Mouse (Mus musculus) MEL (cell line): ENCODE measurements around the gene Gtf3c4. TPM values are rescaled to one million over a fixed set of nuclear protein-coding genes. Genes with fewer than 3 reads are reported as not detected.

ENCODE experiments used
- DNase-seq: peaks from one replicate; pipeline ENCODE4 v3.0.0; 2011; ENCODE audit warnings: low read depth, low spot score
- H3K27ac ChIP-seq: 2 replicates; pipeline ENCODE4 v1.5.1; 2012; ENCODE audit warnings: low read depth, mild to moderate bottlenecking, control low read depth, low read length, moderate library complexity; ENCODE audit not compliant: control insufficient read depth
- H3K27me3 ChIP-seq, 2 experiments: fragments of 150-350 bp in 1 of 2; sonication (generic) in 1 of 2; 2 replicates each; pipeline ENCODE4 v1.6.1; 2012; ENCODE audit warnings: low read length in 2 of 2, mild to moderate bottlenecking in 2 of 2, improper control_type of control experiment in 1 of 2, moderate library complexity in 1 of 2; ENCODE audit not compliant: insufficient read depth in 2 of 2, control insufficient read depth in 1 of 2
- H3K36me3 ChIP-seq, 2 experiments: 2 replicates each; pipeline ENCODE4 v1.6.1; 2012 to 2014; ENCODE audit warnings: low read length in 2 of 2, improper control_type of control experiment in 1 of 2, inconsistent platforms in 1 of 2, mild to moderate bottlenecking in 1 of 2; ENCODE audit not compliant: insufficient read depth in 2 of 2, control insufficient read depth in 1 of 2
- H3K4me1 ChIP-seq, 2 experiments: fragments of 150-350 bp in 1 of 2; sonication (generic) in 1 of 2; 2 replicates each; pipeline ENCODE4 v1.6.1; 2012; ENCODE audit warnings: low read length in 2 of 2, improper control_type of control experiment in 1 of 2, mild to moderate bottlenecking in 1 of 2; ENCODE audit not compliant: insufficient read depth in 2 of 2, control insufficient read depth in 1 of 2
- H3K4me3 ChIP-seq, 2 experiments: fragments of 150-350 bp in 1 of 2; sonication (generic) in 1 of 2; 2 replicates each; pipeline ENCODE4 v1.5.1; 2012; ENCODE audit warnings: low read depth in 2 of 2, low read length in 2 of 2, mild to moderate bottlenecking in 2 of 2, moderate library complexity in 2 of 2, control low read depth in 1 of 2, improper control_type of control experiment in 1 of 2; ENCODE audit not compliant: control insufficient read depth in 1 of 2, insufficient read depth in 1 of 2
- H3K79me2 ChIP-seq: 2 replicates; pipeline ENCODE4 v1.6.1; 2012; ENCODE audit warnings: mild to moderate bottlenecking, low read length, moderate library complexity; ENCODE audit not compliant: control insufficient read depth, poor library complexity, insufficient read depth
- H3K9ac ChIP-seq: 2 replicates; pipeline ENCODE4 v1.6.1; 2012; ENCODE audit warnings: low read depth, mild to moderate bottlenecking, control low read depth, low read length, moderate library complexity; ENCODE audit not compliant: control insufficient read depth, poor library complexity, severe bottlenecking
- H3K9me3 ChIP-seq: fragments of 150-350 bp; sonication (generic); replicated peaks from 2 replicates; pipeline ENCODE4 v1.6.1; 2012; ENCODE audit warnings: mild to moderate bottlenecking, low read length, improper control_type of control experiment, moderate library complexity; ENCODE audit not compliant: insufficient read depth
- CHD2 ChIP-seq: IDR thresholded peaks from 2 replicates; pipeline ENCODE4 v1.6.1; 2011; ENCODE audit warnings: low read length, improper control_type of control experiment
- CTCF ChIP-seq, 3 experiments: IDR thresholded peaks in 2 of 3; conservative IDR thresholded peaks in 1 of 3; 2 replicates each; pipeline ENCODE4 v1.5.1; 2011 to 2012; ENCODE audit warnings: low read length in 3 of 3, low read depth in 2 of 3, mild to moderate bottlenecking in 2 of 3, improper control_type of control experiment in 1 of 3, inconsistent platforms in 1 of 3, mixed read lengths in 1 of 3, moderate library complexity in 1 of 3; ENCODE audit not compliant: control insufficient read depth in 1 of 3, insufficient read depth in 1 of 3, poor library complexity in 1 of 3, severe bottlenecking in 1 of 3
- ELF1 ChIP-seq: IDR thresholded peaks from 2 replicates; pipeline ENCODE4 v1.6.1; 2014; ENCODE audit warnings: low read depth, mild to moderate bottlenecking, inconsistent platforms, low read length, improper control_type of control experiment, moderate library complexity
- GABPA ChIP-seq: IDR thresholded peaks from 2 replicates; pipeline ENCODE4 v1.6.1; 2012; ENCODE audit warnings: low read depth, mild to moderate bottlenecking, inconsistent platforms, low read length, improper control_type of control experiment, moderate library complexity
- HCFC1 ChIP-seq: IDR thresholded peaks from 2 replicates; pipeline ENCODE4 v1.6.1; 2012; ENCODE audit warnings: low read depth, mild to moderate bottlenecking, inconsistent platforms, low read length, improper control_type of control experiment, moderate library complexity
- JUND ChIP-seq: IDR thresholded peaks from 2 replicates; pipeline ENCODE4 v1.6.1; 2011; ENCODE audit warnings: low read depth, mild to moderate bottlenecking, improper control_type of control experiment, low read length
- MAFK ChIP-seq: IDR thresholded peaks from 2 replicates; pipeline ENCODE4 v1.6.1; 2011; ENCODE audit warnings: low read depth, mild to moderate bottlenecking, low read length, improper control_type of control experiment, borderline replicate concordance
- MAX ChIP-seq: IDR thresholded peaks from 2 replicates; pipeline ENCODE4 v1.6.1; 2011; ENCODE audit warnings: low read length, improper control_type of control experiment
- MAZ ChIP-seq: IDR thresholded peaks from 2 replicates; pipeline ENCODE4 v1.6.1; 2012; ENCODE audit warnings: low read depth, mild to moderate bottlenecking, inconsistent platforms, low read length, improper control_type of control experiment
- MYB ChIP-seq: IDR thresholded peaks from 2 replicates; pipeline ENCODE4 v1.6.1; 2011; ENCODE audit warnings: mild to moderate bottlenecking, low read depth, low read length, improper control_type of control experiment
- NELFE ChIP-seq: IDR thresholded peaks from 2 replicates; pipeline ENCODE4 v1.6.1; 2011; ENCODE audit warnings: low read depth, low read length, improper control_type of control experiment
- POLR2A ChIP-seq, 2 experiments: IDR thresholded peaks; 2 replicates each; pipeline ENCODE4 v1.6.1; 2011 to 2012; ENCODE audit warnings: low read length in 2 of 2, mild to moderate bottlenecking in 2 of 2, control low read depth in 1 of 2, improper control_type of control experiment in 1 of 2, low read depth in 1 of 2, moderate library complexity in 1 of 2; ENCODE audit not compliant: control insufficient read depth in 1 of 2, insufficient read depth in 1 of 2, poor library complexity in 1 of 2
- POLR2AphosphoS5 ChIP-seq: IDR thresholded peaks from 2 replicates; pipeline ENCODE4 v1.6.1; 2012; ENCODE audit warnings: low read depth, borderline replicate concordance, mild to moderate bottlenecking, inconsistent platforms, low read length, moderate library complexity, mixed read lengths
- RAD21 ChIP-seq: IDR thresholded peaks from 2 replicates; pipeline ENCODE4 v1.6.1; 2011; ENCODE audit warnings: mild to moderate bottlenecking, low read depth, low read length, improper control_type of control experiment
- RCOR1 ChIP-seq: IDR thresholded peaks from 2 replicates; pipeline ENCODE4 v1.6.1; 2012; ENCODE audit warnings: low read depth, mild to moderate bottlenecking, inconsistent platforms, low read length, improper control_type of control experiment
- TAL1 ChIP-seq: IDR thresholded peaks from 2 replicates; pipeline ENCODE4 v1.6.1; 2012; ENCODE audit warnings: mild to moderate bottlenecking, inconsistent platforms, low read length, moderate library complexity, mixed read lengths
- TBP ChIP-seq: IDR thresholded peaks from 2 replicates; pipeline ENCODE4 v1.8.0; 2011; ENCODE audit warnings: low read depth, low read length, improper control_type of control experiment
- UBTF ChIP-seq: IDR thresholded peaks from 2 replicates; pipeline ENCODE4 v1.6.1; 2012; ENCODE audit warnings: low read depth, mild to moderate bottlenecking, inconsistent platforms, low read length, improper control_type of control experiment, moderate library complexity, borderline replicate concordance; ENCODE audit not compliant: insufficient read depth
- ZKSCAN1 ChIP-seq: IDR thresholded peaks from 2 replicates; pipeline ENCODE4 v1.6.1; 2012; ENCODE audit warnings: low read depth, mild to moderate bottlenecking, inconsistent platforms, low read length, improper control_type of control experiment, moderate library complexity
- ZMIZ1 ChIP-seq: IDR thresholded peaks from 2 replicates; pipeline ENCODE4 v1.6.1; 2012; ENCODE audit warnings: low read depth, mild to moderate bottlenecking, inconsistent platforms, low read length, improper control_type of control experiment, moderate library complexity
- polyA plus RNA-seq, 2 experiments: library from polyadenylated mRNA; stranded (reverse) in 1 of 2; unstranded in 1 of 2; fragments of >175 nt in 1 of 2; fragments of >200 nt in 1 of 2; gene quantifications; 2 replicates each; pipeline versions ENCODE4 v1.2.1 to v1.2.4; 2012; ENCODE audit warnings: low replicate concordance in 2 of 2, low read depth in 1 of 2; ENCODE audit not compliant: insufficient read length in 2 of 2, insufficient read depth in 1 of 2, missing spikeins in 1 of 2
- total RNA-seq: library from RNA; depleted of rRNA; stranded (reverse); fragments of 300-350 nt; gene quantifications from 2 replicates; pipeline ENCODE4 v1.2.3, GENCODE M21; 2012

The Gtf3c4 gene
- total and polyA plus RNA-seq, 3 experiments = 28.3 to 37.4 TPM; not detected in 1

DNA sequence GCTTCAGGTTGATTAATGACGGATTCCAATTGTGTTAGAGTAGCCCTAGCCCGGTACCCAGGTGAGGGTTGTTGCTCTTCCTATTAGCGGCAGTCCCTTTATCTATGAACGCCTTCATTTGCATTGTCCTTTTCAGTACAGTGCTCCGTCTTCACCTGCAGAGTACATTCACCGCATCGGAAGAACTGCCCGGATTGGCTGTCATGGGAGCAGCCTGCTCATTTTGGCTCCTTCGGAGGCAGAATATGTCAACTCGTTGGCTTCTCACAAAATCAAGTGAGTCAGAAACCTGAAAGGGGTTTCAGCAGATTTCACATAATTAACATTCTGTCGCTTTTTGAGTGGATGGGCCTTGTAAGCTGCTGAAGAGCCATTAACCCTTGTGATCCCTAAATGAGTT lies 35.4 kb upstream of the Gtf3c4 start:
- Histone ChIP-seq H3K4me1 (no peaks in the 10 kb centered on the region), H3K9ac (no peak overlapping the region), H3K36me3 (peaks cover 0 to 6% of the 10 kb centered on the region in 2 experiments; a peak in 2 of 4 replicates), H3K9me3 (no peaks in the 10 kb centered on the region)
- DNase-seq = no peak
- TF ChIP-seq POLR2AphosphoS5 = no peak
- TF ChIP-seq POLR2A (IDR thresholded peaks at IDR 0.05; ENCODE audit: control insufficient read depth in 1 of 2, insufficient read depth in 1 of 2, low read depth in 1 of 2, low read length in 2 of 2, poor library complexity in 1 of 2) = no peak
- no peak for TF ChIP-seq NELFE
- TF ChIP-seq ZKSCAN1 = no peak
- TF ChIP-seq RAD21 = no peak
- TF ChIP-seq MYB = no peak
- no peak for TF ChIP-seq GABPA
- no peak for TF ChIP-seq MAFK
- no peak for TF ChIP-seq ZMIZ1
- no peak for TF ChIP-seq MAX
- no peak for TF ChIP-seq ELF1
- TF ChIP-seq CHD2 = no peak
- no peak for TF ChIP-seq JUND
- TF ChIP-seq, all 39 proteins: peak for 0
- Histone ChIP-seq H3K4me3 (no peak overlapping the region), H3K27ac (no peak overlapping the region), H3K79me2 (no peaks in the 10 kb centered on the region), H3K27me3 (no peaks in the 10 kb centered on the region)

DNA sequence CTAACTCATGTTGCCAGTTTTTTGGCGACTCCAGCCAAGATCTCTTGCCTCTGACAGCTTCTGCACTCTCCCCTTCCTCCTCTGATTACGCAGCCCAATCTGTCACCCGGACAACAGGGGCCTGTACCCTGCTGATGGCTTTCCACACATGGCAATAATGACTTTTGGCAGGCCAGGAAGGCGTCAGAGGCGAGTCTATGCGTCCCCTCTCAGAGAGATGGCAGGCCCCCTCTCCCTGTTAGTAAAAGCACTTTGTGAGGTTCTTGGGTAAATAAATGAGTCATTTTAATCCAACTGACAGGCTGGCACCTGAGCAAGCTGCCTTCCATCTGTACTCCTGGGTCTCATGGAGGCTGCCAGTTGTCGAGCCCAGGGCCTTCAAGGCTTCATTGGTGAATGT lies 27.3 kb upstream of the Gtf3c4 start:
- TF ChIP-seq MYB (no peak), GABPA (no peak), RCOR1 (no peak), MAFK (no peak), ZKSCAN1 (no peak), HCFC1 (no peak), MAZ (no peak), UBTF (no peak), MAX (no peak), TBP (no peak), CHD2 (no peak), JUND (no peak), NELFE (no peak), TAL1 (no peak), ELF1 (no peak), CTCF (IDR thresholded peaks at IDR 0.05 in 2 of 3, conservative IDR thresholded peaks at IDR 0.05 in 1 of 3; ENCODE audit: control insufficient read depth in 1 of 3, insufficient read depth in 1 of 3, low read depth in 2 of 3, low read length in 3 of 3, poor library complexity in 1 of 3, severe bottlenecking in 1 of 3) (no peak)
- Histone ChIP-seq H3K4me3 (no peak overlapping the region), H3K9ac (no peak overlapping the region), H3K27ac (no peak overlapping the region), H3K27me3 (no peaks in the 10 kb centered on the region), H3K36me3 (peaks cover 0 to 7% of the 10 kb centered on the region in 2 experiments; a peak in 2 of 4 replicates), H3K4me1 (no peaks in the 10 kb centered on the region), H3K9me3 (no peaks in the 10 kb centered on the region), H3K79me2 (no peaks in the 10 kb centered on the region)
- DNase-seq = no peak
